Mouse (Mus musculus) MEL (cell line): Measurements from ENCODE around the gene Farsa.

Experiments used
- CTCF ChIP-seq, 3 experiments: IDR thresholded peaks in 2 of 3; conservative IDR thresholded peaks in 1 of 3; 2 replicates each; pipeline ENCODE4 v1.5.1; 2011 to 2012; ENCODE audit warnings: low read length in 3 of 3, low read depth in 2 of 3, mild to moderate bottlenecking in 2 of 3, improper control_type of control experiment in 1 of 3, inconsistent platforms in 1 of 3, mixed read lengths in 1 of 3, moderate library complexity in 1 of 3; ENCODE audit not compliant: control insufficient read depth in 1 of 3, insufficient read depth in 1 of 3, poor library complexity in 1 of 3, severe bottlenecking in 1 of 3
- NELFE ChIP-seq: IDR thresholded peaks from 2 replicates; pipeline ENCODE4 v1.6.1; 2011; ENCODE audit warnings: low read depth, low read length, improper control_type of control experiment
- NRF1 ChIP-seq: IDR thresholded peaks from 2 replicates; pipeline ENCODE4 v1.6.1; 2014; ENCODE audit warnings: low read depth, mild to moderate bottlenecking, inconsistent platforms, low read length, improper control_type of control experiment, moderate library complexity; ENCODE audit not compliant: poor library complexity, insufficient read depth, severe bottlenecking
- RAD21 ChIP-seq: IDR thresholded peaks from 2 replicates; pipeline ENCODE4 v1.6.1; 2011; ENCODE audit warnings: mild to moderate bottlenecking, low read depth, low read length, improper control_type of control experiment
- RCOR1 ChIP-seq: IDR thresholded peaks from 2 replicates; pipeline ENCODE4 v1.6.1; 2012; ENCODE audit warnings: low read depth, mild to moderate bottlenecking, inconsistent platforms, low read length, improper control_type of control experiment
- TAL1 ChIP-seq: IDR thresholded peaks from 2 replicates; pipeline ENCODE4 v1.6.1; 2012; ENCODE audit warnings: mild to moderate bottlenecking, inconsistent platforms, low read length, moderate library complexity, mixed read lengths
- TCF12 ChIP-seq: IDR thresholded peaks from 2 replicates; pipeline ENCODE4 v1.6.1; 2014; ENCODE audit warnings: low read depth, mild to moderate bottlenecking, inconsistent platforms, low read length, improper control_type of control experiment, moderate library complexity
- ZC3H11A ChIP-seq: IDR thresholded peaks from 2 replicates; pipeline ENCODE4 v1.6.1; 2012; ENCODE audit warnings: low read depth, mild to moderate bottlenecking, inconsistent platforms, low read length, improper control_type of control experiment
- ZNF384 ChIP-seq: IDR thresholded peaks from 2 replicates; pipeline ENCODE4 v1.6.1; 2012; ENCODE audit warnings: low read depth, mild to moderate bottlenecking, inconsistent platforms, low read length, improper control_type of control experiment

DNA sequence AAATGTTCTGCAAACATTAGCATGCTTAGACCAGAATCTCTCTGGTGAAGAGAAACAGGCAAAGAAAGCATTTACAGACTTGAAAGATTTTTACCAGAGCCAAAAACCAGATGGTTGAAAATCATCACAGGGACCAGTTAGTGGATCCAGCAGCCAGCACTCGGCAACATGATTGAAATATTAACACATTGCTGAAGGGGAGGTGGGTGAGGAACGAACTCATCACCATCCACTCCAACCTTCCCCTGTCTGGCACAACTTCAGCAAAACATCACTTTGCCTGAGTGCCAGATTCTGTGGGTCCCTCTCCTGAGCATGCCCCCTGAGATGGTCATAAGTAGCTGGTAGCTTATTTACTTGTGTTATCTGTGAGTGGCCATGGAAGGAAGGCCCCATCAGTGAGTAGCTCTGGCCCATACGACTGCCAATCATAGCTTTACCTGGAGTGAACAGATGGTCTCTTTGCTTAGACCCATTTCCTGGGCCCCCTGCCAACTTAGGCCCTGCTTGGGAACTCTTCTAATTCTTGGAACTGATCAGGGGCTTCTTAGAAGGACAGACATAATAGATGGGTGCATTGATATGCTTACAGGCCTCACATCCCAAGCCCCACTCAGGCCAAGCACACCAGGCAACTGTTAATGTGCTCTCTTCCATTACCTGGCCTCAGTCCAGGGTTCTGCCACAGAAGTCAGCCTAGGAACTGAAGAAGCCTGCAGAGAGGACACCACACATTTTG lies 20.7 kb downstream of the Farsa start:
- TF ChIP-seq CTCF (IDR thresholded peaks at IDR 0.05 in 2 of 3, conservative IDR thresholded peaks at IDR 0.05 in 1 of 3; ENCODE audit: control insufficient read depth in 1 of 3, insufficient read depth in 1 of 3, low read depth in 2 of 3, low read length in 3 of 3, poor library complexity in 1 of 3, severe bottlenecking in 1 of 3) (no peak), NELFE (no peak), TCF12 (no peak), RAD21 (no peak), ZNF384 (no peak), NRF1 (no peak), ZC3H11A (no peak), TAL1 (no peak), RCOR1 (no peak)
